Comparison of ENCODE assay signal across 1 mouse cellular context in genomic region chr10:59268109-59268508, GRCm38 (mm10).
TF ChIP-seq lines count a peak whose summit lies in the region.

No protein-coding gene starts in this region.

TF ChIP-seq in CH12.LX, 34 proteins besides CTCF, POLR2A, EP300 and RAD21 (continued from another document):
- no peak for TF ChIP-seq USF1 (IDR thresholded peaks at IDR 0.05; ENCODE audit: low read depth, low read length)
- TF ChIP-seq E2F4 (IDR thresholded peaks at IDR 0.05; ENCODE audit: insufficient replicate concordance, low read depth, low read length), result no peak
- TF ChIP-seq CHD2 (IDR thresholded peaks at IDR 0.05; ENCODE audit: low read length), result no peak
- no peak for TF ChIP-seq PAX5 (IDR thresholded peaks at IDR 0.05; ENCODE audit: low read length)
- TF ChIP-seq HCFC1 (IDR thresholded peaks at IDR 0.05; ENCODE audit: low read depth, low read length), result no peak
- TF ChIP-seq UBTF (IDR thresholded peaks at IDR 0.05; ENCODE audit: low read depth, low read length), result no peak
